Mouse (Mus musculus): ENCODE measurements around the gene Gclm. TPM values are rescaled to one million over a fixed set of nuclear protein-coding genes. Genes with fewer than 3 reads are reported as not detected.
"Not testable (repeated sequence)": the region's sequence is repeated elsewhere in the genome, so short reads cannot be mapped to it uniquely, and the experiment has no call there.

The Gclm gene
- polyA plus RNA-seq, 1 experiment from 2014 or later = 56.4 TPM

GRCm38 (mm10) chr3:122287195-122287594 lies 41.8 kb downstream of the Gclm start:
- Histone ChIP-seq H3K4me2 (no peak overlapping the region), H3K9me3 (no peaks in the 10 kb centered on the region), H3K9ac (no peak overlapping the region), H3K27ac (no peak overlapping the region), H3K4me3 (no peak overlapping the region), H3K4me1 (replicated peaks) (peaks cover 20% of the 10 kb centered on the region), H3K36me3 (peaks cover 36% of the 10 kb centered on the region), H3K27me3 (no peaks in the 10 kb centered on the region)
- 84% methylated on average over 5 of the region's 5 CpGs for WGBS
- ATAC-seq (ENCODE audit: low FRiP score) = no peak

DNA sequence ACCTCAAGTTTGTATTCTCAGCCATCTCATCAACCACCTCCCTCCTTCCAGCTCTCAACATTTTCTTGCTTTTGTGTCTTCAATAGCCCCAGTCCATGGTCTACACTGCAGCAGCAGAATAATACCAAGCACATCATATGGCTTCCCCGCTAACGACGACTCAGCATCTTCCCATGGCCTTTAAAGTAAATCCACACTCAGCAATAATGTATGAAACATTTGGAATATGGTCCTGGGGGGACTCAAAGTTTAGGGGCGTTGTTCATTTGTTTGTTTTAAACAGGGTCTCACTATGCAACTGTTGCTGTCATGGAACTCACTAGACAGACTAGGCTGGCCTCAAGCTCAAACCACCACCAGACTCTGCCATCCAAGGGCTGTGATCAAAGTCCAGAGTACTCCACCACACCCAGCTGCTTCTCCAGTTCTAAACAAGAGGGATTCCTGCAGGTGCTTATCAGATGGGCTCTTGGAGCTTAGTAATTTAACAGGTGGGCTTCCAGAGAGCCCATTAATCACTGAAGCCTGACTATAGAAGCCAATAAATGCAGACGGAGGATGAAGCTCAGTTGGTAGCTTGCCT lies 43.3 kb downstream of the Gclm start:
- 87% methylated on average over 5 of the region's 5 CpGs for WGBS
- peaks cover 21% of the 10 kb centered on the region for H3K36me3 ChIP-seq
- peaks cover 25% of the 10 kb centered on the region for H3K4me1 ChIP-seq (replicated peaks)
- H3K9ac ChIP-seq = no peak overlapping the region
- no peak overlapping the region for H3K4me2 ChIP-seq
- ATAC-seq (ENCODE audit: low FRiP score) = no peak
- H3K9me3 ChIP-seq = no peaks in the 10 kb centered on the region
- no peak overlapping the region for H3K4me3 ChIP-seq
- H3K27ac ChIP-seq = no peak overlapping the region
- H3K27me3 ChIP-seq = no peaks in the 10 kb centered on the region

GRCm38 (mm10) chr3:122289344-122289743 lies 44.0 kb downstream of the Gclm start:
- not testable (repeated sequence) for H3K9ac ChIP-seq; H3K4me2 ChIP-seq; H3K4me3 ChIP-seq; H3K27ac ChIP-seq; H3K27me3 ChIP-seq; ATAC-seq (ENCODE audit: low FRiP score); H3K9me3 ChIP-seq
- 89% methylated on average over 4 of the region's 4 CpGs for WGBS
- H3K36me3 ChIP-seq = peaks cover 15% of the 10 kb centered on the region
- H3K4me1 ChIP-seq (replicated peaks) = peaks cover 29% of the 10 kb centered on the region

DNA sequence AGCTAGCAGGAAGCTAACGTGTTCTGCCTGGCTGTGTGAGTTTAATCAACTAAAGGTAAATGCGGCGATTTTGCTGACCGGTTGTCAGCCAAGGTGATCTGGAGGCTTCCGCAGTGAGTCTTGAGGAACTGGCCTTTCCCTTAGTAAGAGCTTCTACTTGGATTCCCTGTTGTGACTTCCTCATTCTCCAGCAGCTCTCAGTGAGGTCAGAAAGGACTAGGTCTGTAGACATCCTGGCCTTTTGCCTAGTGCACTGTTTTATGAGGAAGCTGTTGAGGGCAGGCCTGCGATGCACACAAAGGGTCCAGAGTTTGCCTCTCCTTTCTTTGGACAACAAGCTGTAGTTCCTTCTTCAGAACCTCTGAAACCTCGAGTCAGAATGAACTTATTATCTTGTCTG lies 45.3 kb downstream of the Gclm start:
- no peak overlapping the region for H3K9ac ChIP-seq
- peak overlapping the region; percentile 50; the same call in 1 of the 2 replicates for H3K27ac ChIP-seq
- peaks cover 5% of the 10 kb centered on the region for H3K36me3 ChIP-seq
- peaks cover 42% of the 10 kb centered on the region for H3K4me1 ChIP-seq (replicated peaks)
- no peak overlapping the region for H3K4me3 ChIP-seq
- no peak for ATAC-seq (ENCODE audit: low FRiP score)
- H3K9me3 ChIP-seq = no peaks in the 10 kb centered on the region
- 73% methylated on average over 7 of the region's 7 CpGs for WGBS
- H3K27me3 ChIP-seq = no peaks in the 10 kb centered on the region
- peak overlapping the region; percentile 77; the same call in 1 of the 2 replicates for H3K4me2 ChIP-seq

- Histone ChIP-seq H3K4me1 (replicated peaks) (peaks cover 43% of the 10 kb centered on the region), H3K4me3 (peak overlapping the region; percentile 82), H3K27me3 (no peaks in the 10 kb centered on the region), H3K9me3 (no peaks in the 10 kb centered on the region), H3K9ac (peak overlapping the region; percentile 95), H3K27ac (peak overlapping the region; percentile 100), H3K4me2 (peak overlapping the region; percentile 77), H3K36me3 (no peaks in the 10 kb centered on the region)
- ATAC-seq (ENCODE audit: low FRiP score) = no peak
- 46% methylated on average over 12 of the region's 12 CpGs for WGBS
These were observed 46.5 kb downstream of the Gclm start for GRCm38 (mm10) chr3:122291828-122292227.

- H3K9me3 ChIP-seq = no peaks in the 10 kb centered on the region
- H3K36me3 ChIP-seq = no peaks in the 10 kb centered on the region
- peak overlapping the region; percentile 100 for H3K27ac ChIP-seq
- peak overlapping the region; percentile 77 for H3K4me2 ChIP-seq
- H3K9ac ChIP-seq = peak overlapping the region; percentile 95
- no peaks in the 10 kb centered on the region for H3K27me3 ChIP-seq
- ATAC-seq (ENCODE audit: low FRiP score) = peak; percentile 62
- WGBS = 7% methylated on average over 54 of the region's 54 CpGs
- peaks cover 49% of the 10 kb centered on the region for H3K4me1 ChIP-seq (replicated peaks)
- peak overlapping the region; percentile 82 for H3K4me3 ChIP-seq
These were observed 47.2 kb downstream of the Gclm start for GRCm38 (mm10) chr3:122292300-122293222.

DNA sequence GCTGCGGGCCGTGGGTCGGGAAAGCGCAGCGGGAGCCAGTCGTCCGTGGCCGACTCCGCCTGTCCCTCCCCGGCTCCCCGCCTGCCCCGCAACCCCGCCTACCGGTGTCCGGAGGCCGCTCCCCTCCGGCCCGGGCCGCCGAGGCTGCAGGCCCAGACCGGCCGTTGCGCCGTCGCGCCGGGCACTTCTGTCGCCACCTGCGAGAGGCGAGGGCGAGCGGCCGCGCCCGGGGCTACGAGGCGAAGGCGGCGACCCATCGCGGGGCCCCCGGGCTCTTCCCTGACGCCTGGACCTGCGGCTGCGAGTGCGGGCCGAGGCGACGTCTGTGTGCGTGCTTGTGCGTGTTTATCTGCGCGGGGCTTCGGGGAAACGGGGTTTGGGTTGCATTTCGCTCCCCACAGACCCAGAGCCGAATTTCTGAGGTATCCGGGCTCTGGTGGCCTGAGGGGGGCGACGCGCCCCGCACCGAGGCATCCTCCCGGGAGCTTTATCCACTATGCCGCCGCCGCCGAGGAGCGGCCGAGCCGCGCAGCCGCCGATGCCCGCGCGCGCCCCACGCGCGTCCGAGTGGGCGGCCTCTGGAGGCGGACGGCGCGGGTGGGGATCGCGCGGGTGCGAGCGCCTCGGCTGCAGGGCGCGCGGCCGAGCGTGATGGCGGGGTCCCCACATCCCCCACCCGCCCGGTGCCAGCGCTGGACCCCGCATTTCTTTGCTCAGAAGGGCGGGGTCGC lies 48.0 kb downstream of the Gclm start:
- Histone ChIP-seq H3K4me3 (peak overlapping the region; percentile 82), H3K36me3 (no peaks in the 10 kb centered on the region), H3K27me3 (no peaks in the 10 kb centered on the region), H3K4me1 (replicated peaks) (peaks cover 54% of the 10 kb centered on the region), H3K9ac (peak overlapping the region; percentile 95), H3K27ac (peak overlapping the region; percentile 100), H3K9me3 (no peaks in the 10 kb centered on the region), H3K4me2 (peak overlapping the region; percentile 77)
- ATAC-seq (ENCODE audit: low FRiP score) = peak; percentile 72
- under 1% methylated on average over 101 of the region's 105 CpGs for WGBS

- peak; percentile 88 for ATAC-seq (ENCODE audit: low FRiP score)
- Histone ChIP-seq H3K4me3 (peak within 1 kb of the TSS; percentile 82), H3K4me1 (replicated peaks) (peaks cover 60% of the 10 kb centered on the region), H3K27ac (peak within 1 kb of the TSS; percentile 100), H3K36me3 (no peaks in the 10 kb centered on the region), H3K27me3 (no peaks in the 10 kb centered on the region), H3K4me2 (peak within 1 kb of the TSS; percentile 77), H3K9me3 (no peaks in the 10 kb centered on the region), H3K9ac (peak within 1 kb of the TSS; percentile 95)
- WGBS = 4% methylated on average over 37 of the region's 37 CpGs
These were observed 48.8 kb downstream of the Gclm start, which contains the start of gene Bcar3 for GRCm38 (mm10) chr3:122293954-122294850. Gene Bcar3, plus strand, starts transcription at chr3:122294136.

DNA sequence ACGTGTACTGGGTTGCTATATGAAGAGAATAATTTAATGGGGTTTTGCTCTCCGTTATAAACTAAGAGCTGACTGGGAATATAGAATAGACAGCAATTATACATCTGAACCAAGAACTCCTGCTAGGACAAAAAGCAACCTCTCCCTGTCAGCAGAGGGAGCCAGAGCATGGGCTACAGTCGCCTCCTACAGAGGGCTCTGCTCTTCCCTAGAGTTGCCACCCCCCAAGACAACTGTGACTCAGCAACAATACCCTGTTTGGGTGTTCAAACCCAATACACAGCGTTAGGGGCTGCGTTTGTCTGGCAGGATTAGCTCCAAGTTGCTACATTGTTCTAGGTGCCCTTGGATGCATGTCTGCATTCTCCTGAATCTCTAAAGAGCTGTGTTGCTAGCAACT lies 50.2 kb downstream of the Gclm start:
- no peak overlapping the region for H3K4me3 ChIP-seq
- no peaks in the 10 kb centered on the region for H3K9me3 ChIP-seq
- ATAC-seq (ENCODE audit: low FRiP score) = no peak
- no peaks in the 10 kb centered on the region for H3K36me3 ChIP-seq
- H3K27ac ChIP-seq = peak overlapping the region; percentile 100
- no peak overlapping the region for H3K4me2 ChIP-seq
- peaks cover 56% of the 10 kb centered on the region for H3K4me1 ChIP-seq (replicated peaks)
- WGBS = 9% methylated on average over 5 of the region's 5 CpGs
- no peaks in the 10 kb centered on the region for H3K27me3 ChIP-seq
- H3K9ac ChIP-seq = no peak overlapping the region

GRCm38 (mm10) chr3:122296979-122297378 lies 51.6 kb downstream of the Gclm start:
- 55% methylated on average over 5 of the region's 5 CpGs for WGBS
- Histone ChIP-seq H3K4me2 (no peak overlapping the region), H3K9ac (no peak overlapping the region), H3K9me3 (no peaks in the 10 kb centered on the region), H3K4me3 (no peak overlapping the region), H3K4me1 (replicated peaks) (peaks cover 51% of the 10 kb centered on the region), H3K27me3 (no peaks in the 10 kb centered on the region), H3K36me3 (no peaks in the 10 kb centered on the region), H3K27ac (no peak overlapping the region)
- no peak for ATAC-seq (ENCODE audit: low FRiP score)
